Mouse (Mus musculus) ES-Bruce4 (cell line): ENCODE results near the gene Alx3. TPM values are rescaled to one million over a fixed set of nuclear protein-coding genes. Genes with fewer than 3 reads are reported as not detected.
A peak's percentile ranks its signal among the peaks of the same experiment; 100 is the strongest.

Experiments
- H3K27ac ChIP-seq: 2 replicates; pipeline ENCODE4 v1.5.1; 2012; ENCODE audit warnings: low read length, inconsistent platforms; ENCODE audit not compliant: insufficient read depth
- H3K27me3 ChIP-seq: 2 replicates; pipeline ENCODE4 v1.6.1; 2012; ENCODE audit warnings: mild to moderate bottlenecking, low read length, inconsistent platforms; ENCODE audit not compliant: control insufficient read depth, poor library complexity, insufficient read depth, severe bottlenecking
- H3K36me3 ChIP-seq: 2 replicates; pipeline ENCODE4 v1.6.1; 2012; ENCODE audit warnings: inconsistent platforms, mild to moderate bottlenecking, low read length, moderate library complexity; ENCODE audit not compliant: control insufficient read depth, poor library complexity, insufficient read depth, severe bottlenecking
- H3K4me1 ChIP-seq: one replicate; pipeline ENCODE4 v1.8.1; 2011; ENCODE audit warnings: low read length; ENCODE audit not compliant: control insufficient read depth, insufficient read depth
- H3K4me3 ChIP-seq: 2 replicates; pipeline ENCODE4 v1.5.1; 2011; ENCODE audit warnings: low read depth, mild to moderate bottlenecking, low read length
- H3K9ac ChIP-seq: 2 replicates; pipeline ENCODE4 v1.6.1; 2012; ENCODE audit warnings: low read depth, mild to moderate bottlenecking, inconsistent platforms; ENCODE audit not compliant: poor library complexity, severe bottlenecking
- H3K9me3 ChIP-seq: replicated peaks from 2 replicates; pipeline ENCODE4 v1.6.1; 2012; ENCODE audit warnings: mild to moderate bottlenecking, low read length, inconsistent platforms; ENCODE audit not compliant: control insufficient read depth, poor library complexity, insufficient read depth, severe bottlenecking
- CTCF ChIP-seq: IDR thresholded peaks from one replicate; pipeline ENCODE4 v1.8.1; 2011; ENCODE audit warnings: low read depth, low read length
- EP300 ChIP-seq: IDR thresholded peaks from 2 replicates; pipeline ENCODE4 v1.6.1; 2011; ENCODE audit warnings: low read depth, low read length; ENCODE audit not compliant: insufficient read depth
- POLR2A ChIP-seq: IDR thresholded peaks from one replicate; pipeline ENCODE4 v1.8.1; 2011; ENCODE audit warnings: low read length; ENCODE audit not compliant: insufficient read depth
- polyA plus RNA-seq: library from polyadenylated mRNA; stranded (reverse); fragments of >200 nt; gene quantifications from 2 replicates; pipeline ENCODE4 v1.2.4, GENCODE M21; 2011; ENCODE audit warnings: low read depth; ENCODE audit not compliant: missing spikeins, insufficient read depth, insufficient read length

Alx3 gene
- polyA plus RNA-seq, 1 experiment = 0.31 TPM

DNA sequence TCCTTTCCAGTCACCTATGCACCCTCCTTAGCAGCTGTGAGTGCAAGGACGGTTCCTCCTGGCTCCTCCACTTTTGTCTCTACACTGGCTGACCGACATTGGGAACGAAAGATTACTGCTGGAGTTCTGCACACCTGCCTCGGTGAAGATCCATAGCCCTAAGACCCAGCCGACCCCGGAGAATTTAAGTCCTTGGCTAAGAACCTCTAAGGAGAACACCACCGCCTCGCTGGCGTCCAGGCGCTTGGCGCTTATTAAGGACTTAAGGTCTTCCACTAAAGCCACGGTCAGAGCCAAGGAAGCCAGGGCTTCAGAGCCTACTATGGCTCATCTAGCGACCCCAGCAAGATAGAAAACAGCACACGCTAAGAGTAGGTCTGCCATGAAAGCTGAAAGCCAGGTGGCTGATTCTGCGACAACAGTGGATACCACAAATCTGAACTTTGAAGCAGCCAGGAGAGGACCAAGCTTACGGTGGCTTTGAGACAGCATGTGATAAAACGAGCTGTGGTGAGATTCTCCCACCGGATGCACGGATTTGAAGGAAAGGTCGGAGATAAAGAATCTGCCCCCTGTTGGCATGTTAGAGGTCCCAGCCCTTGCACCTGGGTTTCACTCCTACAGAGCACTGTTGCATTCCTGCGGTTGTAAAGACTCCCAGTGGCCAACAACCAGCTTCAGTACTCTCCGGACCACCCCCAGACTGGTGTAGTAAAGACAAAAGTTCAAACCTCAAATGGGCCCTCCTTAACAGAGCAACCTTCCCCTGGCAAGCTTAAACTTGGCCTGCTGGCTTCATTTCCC lies 3.0 kb downstream of the Alx3 start:
- no peak for TF ChIP-seq CTCF
- TF ChIP-seq EP300 = no peak
- TF ChIP-seq POLR2A = no peak
- H3K9ac ChIP-seq = no peak overlapping the region
- no peaks in the 10 kb centered on the region for H3K9me3 ChIP-seq
- peaks cover 21% of the 10 kb centered on the region for H3K27me3 ChIP-seq
- H3K4me1 ChIP-seq = no peaks in the 10 kb centered on the region
- H3K27ac ChIP-seq = no peak overlapping the region
- no peak overlapping the region for H3K4me3 ChIP-seq
- H3K36me3 ChIP-seq = no peaks in the 10 kb centered on the region

DNA sequence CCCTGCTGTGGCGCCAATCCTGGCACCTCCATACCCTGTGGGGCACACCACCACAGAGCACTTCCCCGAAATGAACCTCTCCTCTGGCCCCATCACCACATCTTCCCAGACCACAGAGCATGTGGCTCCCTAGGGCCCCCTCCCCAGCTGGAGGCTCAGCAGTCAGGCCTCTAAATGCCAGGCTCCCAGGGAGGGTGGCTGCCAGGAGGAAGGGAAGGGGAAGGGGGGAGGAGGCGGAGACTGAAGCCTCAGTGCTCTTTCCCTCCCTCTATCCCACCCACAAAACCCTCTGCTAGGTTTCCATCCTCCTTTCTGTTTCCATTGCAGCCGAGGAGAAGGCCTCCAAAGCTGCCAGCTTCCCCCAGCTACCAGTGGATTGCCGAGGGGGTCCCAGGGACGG lies 5.3 kb downstream of the Alx3 start:
- TF ChIP-seq POLR2A (no peak), EP300 (no peak), CTCF (no peak)

DNA sequence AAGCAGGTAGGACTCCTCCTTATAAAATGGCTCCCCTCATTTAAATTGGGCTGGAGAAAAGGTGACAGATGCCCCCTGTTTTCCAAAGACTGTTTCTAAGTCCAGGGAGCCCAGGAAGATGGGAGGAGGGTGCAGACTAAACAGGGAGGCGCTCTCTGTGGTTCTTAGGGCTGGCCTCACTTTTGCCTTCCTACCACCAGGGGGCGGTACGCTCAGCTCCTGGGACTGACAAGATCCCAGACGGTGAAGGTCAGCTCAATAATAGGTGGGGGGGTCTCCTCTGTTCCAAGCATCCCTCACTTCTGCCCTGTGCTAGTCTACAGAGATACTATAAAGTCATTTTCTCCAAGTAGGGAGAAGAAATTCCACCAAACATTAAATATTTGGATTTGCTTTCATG lies 10.5 kb downstream of the Alx3 start:
- TF ChIP-seq POLR2A (no peak), EP300 (no peak), CTCF (peak; percentile 90)

More for the DNA sequence above, 5.3 kb downstream of the Alx3 start:
- no peak overlapping the region for H3K4me3 ChIP-seq
- peaks cover 13% of the 10 kb centered on the region for H3K27me3 ChIP-seq
- no peaks in the 10 kb centered on the region for H3K36me3 ChIP-seq
- H3K9me3 ChIP-seq = no peaks in the 10 kb centered on the region
- no peak overlapping the region for H3K9ac ChIP-seq
- no peaks in the 10 kb centered on the region for H3K4me1 ChIP-seq
- H3K27ac ChIP-seq = no peak overlapping the region

DNA sequence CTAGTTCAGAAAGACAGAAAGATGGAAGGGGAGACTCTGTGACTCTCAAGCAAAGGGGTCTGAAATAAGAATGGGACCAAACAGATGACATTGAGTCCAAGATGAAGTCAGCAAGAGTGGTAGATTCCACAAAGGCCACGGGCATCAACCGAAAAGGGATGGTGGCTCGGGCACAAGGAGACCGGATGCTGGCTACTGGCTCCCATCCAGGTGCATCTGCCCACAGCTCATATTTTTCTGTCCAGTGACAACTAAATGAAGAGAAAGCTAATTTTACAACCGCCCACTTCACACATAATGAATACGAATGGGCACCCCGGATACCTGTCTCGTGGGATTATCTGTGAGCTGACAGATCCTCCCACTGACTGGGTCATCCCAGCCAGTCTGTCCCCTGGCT lies 12.4 kb downstream of the Alx3 start:
- H3K4me3 ChIP-seq = no peak overlapping the region
- H3K9ac ChIP-seq = no peak overlapping the region
- TF ChIP-seq CTCF (no peak), EP300 (no peak), POLR2A (no peak)
- no peaks in the 10 kb centered on the region for H3K27me3 ChIP-seq
- H3K27ac ChIP-seq = no peak overlapping the region
- H3K9me3 ChIP-seq = no peaks in the 10 kb centered on the region
- no peaks in the 10 kb centered on the region for H3K36me3 ChIP-seq
- no peaks in the 10 kb centered on the region for H3K4me1 ChIP-seq

More for the DNA sequence above, 10.5 kb downstream of the Alx3 start:
- H3K9ac ChIP-seq = no peak overlapping the region
- no peaks in the 10 kb centered on the region for H3K36me3 ChIP-seq
- H3K4me1 ChIP-seq = no peaks in the 10 kb centered on the region
- no peaks in the 10 kb centered on the region for H3K27me3 ChIP-seq
- no peak overlapping the region for H3K27ac ChIP-seq
- no peak overlapping the region for H3K4me3 ChIP-seq
- H3K9me3 ChIP-seq = no peaks in the 10 kb centered on the region

DNA sequence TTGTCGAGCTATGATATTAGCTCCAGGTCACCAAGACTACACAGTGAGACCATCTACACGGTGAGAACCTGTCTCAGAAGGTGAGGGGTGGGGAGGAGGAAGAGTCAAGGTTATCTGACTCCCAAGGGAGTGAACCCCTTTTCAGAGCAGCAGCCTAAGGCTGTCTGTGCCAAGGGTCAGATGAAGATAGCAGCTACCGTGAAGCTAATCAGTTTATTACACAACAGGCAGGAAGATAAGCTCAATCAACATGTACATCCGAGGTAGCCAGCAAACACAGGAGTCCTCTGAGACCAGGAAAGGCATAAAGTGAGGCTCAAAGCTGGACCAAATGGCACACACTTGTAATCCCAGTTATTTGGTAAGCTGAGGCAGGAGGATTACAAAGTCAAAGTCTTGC lies 14.0 kb downstream of the Alx3 start:
- Histone ChIP-seq H3K36me3 (no peaks in the 10 kb centered on the region), H3K27me3 (no peaks in the 10 kb centered on the region), H3K9ac (no peak overlapping the region), H3K9me3 (no peaks in the 10 kb centered on the region), H3K27ac (no peak overlapping the region), H3K4me1 (no peaks in the 10 kb centered on the region), H3K4me3 (no peak overlapping the region)
- TF ChIP-seq CTCF (no peak), EP300 (no peak), POLR2A (no peak)

DNA sequence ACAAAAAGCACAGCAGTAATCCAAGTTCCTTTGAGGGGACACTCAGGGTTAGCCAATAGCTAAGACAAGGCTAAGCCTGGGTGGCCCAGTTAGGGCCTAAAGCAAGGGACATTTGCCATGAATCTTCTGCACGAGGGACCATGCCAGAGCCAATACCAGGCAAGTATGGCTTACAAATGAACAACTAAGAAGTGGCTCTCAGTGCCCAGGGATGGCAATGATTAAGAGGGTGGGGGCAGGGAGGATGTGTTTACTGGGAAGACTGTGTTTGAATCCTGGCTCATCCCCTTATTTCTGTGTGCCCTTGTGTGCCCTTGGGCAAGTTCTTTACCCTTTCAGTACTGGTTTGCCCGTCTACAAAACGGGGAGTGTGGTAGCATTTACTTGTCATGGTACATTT lies 14.5 kb downstream of the Alx3 start:
- Histone ChIP-seq H3K4me3 (no peak overlapping the region), H3K4me1 (no peaks in the 10 kb centered on the region), H3K27me3 (no peaks in the 10 kb centered on the region), H3K9ac (no peak overlapping the region), H3K36me3 (no peaks in the 10 kb centered on the region), H3K9me3 (no peaks in the 10 kb centered on the region), H3K27ac (no peak overlapping the region)
- no peak for TF ChIP-seq CTCF
- no peak for TF ChIP-seq POLR2A
- TF ChIP-seq EP300 = no peak
